Mouse (Mus musculus): Measurements from ENCODE around the gene Amotl1. TPM values are rescaled to one million over a fixed set of nuclear protein-coding genes. Genes with fewer than 3 reads are reported as not detected.
A peak's percentile ranks its signal among the peaks of the same experiment; 100 is the strongest.

Amotl1 gene
- total RNA-seq, 2 experiments from 2014 or later, result 14.1 to 14.9 TPM

- no peak for DNase-seq (ENCODE audit: extremely low spot score in 1 of 2, low spot score in 1 of 2)
Measured at GRCm38 (mm10) chr9:14560545-14560944, 84.3 kb downstream of the Amotl1 start.

GRCm38 (mm10) chr9:14559996-14560395, 84.9 kb downstream of the Amotl1 start:
- no peak for DNase-seq (ENCODE audit: extremely low spot score in 1 of 2, low spot score in 1 of 2)

GRCm38 (mm10) chr9:14559430-14559829, 85.4 kb downstream of the Amotl1 start:
- peak; percentile 14 to 15 for DNase-seq (ENCODE audit: extremely low spot score in 1 of 2, low spot score in 1 of 2)

GRCm38 (mm10) chr9:14558332-14558731, 86.5 kb downstream of the Amotl1 start:
- DNase-seq (ENCODE audit: extremely low spot score in 1 of 2, low spot score in 1 of 2), result no peak

- DNase-seq (ENCODE audit: extremely low spot score in 1 of 2, low spot score in 1 of 2), result no peak
Measured at GRCm38 (mm10) chr9:14548366-14548761, 96.5 kb downstream of the Amotl1 start.

GRCm38 (mm10) chr9:14547584-14548365, 97.1 kb downstream of the Amotl1 start:
- no peak for DNase-seq (ENCODE audit: extremely low spot score in 1 of 2, low spot score in 1 of 2)

GRCm38 (mm10) chr9:14544034-14544757, 100.7 kb downstream of the Amotl1 start:
- DNase-seq (ENCODE audit: extremely low spot score in 1 of 2, low spot score in 1 of 2), result no peak

GRCm38 (mm10) chr9:14534833-14535456, 109.9 kb downstream of the Amotl1 start:
- no peak for DNase-seq (ENCODE audit: extremely low spot score in 1 of 2, low spot score in 1 of 2)

- no peak for DNase-seq (ENCODE audit: extremely low spot score in 1 of 2, low spot score in 1 of 2)
Measured at GRCm38 (mm10) chr9:14533659-14534058, 111.2 kb downstream of the Amotl1 start.

GRCm38 (mm10) chr9:14532283-14532682, 112.6 kb downstream of the Amotl1 start:
- DNase-seq (ENCODE audit: extremely low spot score in 1 of 2, low spot score in 1 of 2), result no peak

GRCm38 (mm10) chr9:14530004-14530403, 114.9 kb downstream of the Amotl1 start:
- DNase-seq (ENCODE audit: extremely low spot score in 1 of 2, low spot score in 1 of 2), result no peak

- DNase-seq (ENCODE audit: extremely low spot score in 1 of 2, low spot score in 1 of 2), result peak; percentile 61 to 77
Measured at GRCm38 (mm10) chr9:14523408-14524043, 121.3 kb downstream of the Amotl1 start.

GRCm38 (mm10) chr9:14521695-14522094, 123.2 kb downstream of the Amotl1 start:
- no peak for DNase-seq (ENCODE audit: extremely low spot score in 1 of 2, low spot score in 1 of 2)

- no peak for DNase-seq (ENCODE audit: extremely low spot score in 1 of 2, low spot score in 1 of 2)
Measured at GRCm38 (mm10) chr9:14520971-14521670, 123.7 kb downstream of the Amotl1 start.

GRCm38 (mm10) chr9:14518105-14518504, 126.8 kb downstream of the Amotl1 start:
- no peak for DNase-seq (ENCODE audit: extremely low spot score in 1 of 2, low spot score in 1 of 2)

- no peak for DNase-seq (ENCODE audit: extremely low spot score in 1 of 2, low spot score in 1 of 2)
Measured at GRCm38 (mm10) chr9:14517296-14517695, 127.6 kb downstream of the Amotl1 start.

- DNase-seq (ENCODE audit: extremely low spot score in 1 of 2, low spot score in 1 of 2), result peak; percentile 17 to 46
Measured at GRCm38 (mm10) chr9:14512633-14513445, 132.0 kb downstream of the Amotl1 start.

GRCm38 (mm10) chr9:14500916-14501424, 143.9 kb downstream of the Amotl1 start:
- DNase-seq (ENCODE audit: extremely low spot score in 1 of 2, low spot score in 1 of 2), result no peak

Measured in layer of hippocampus, postnatal 25 days (tissue).